Mouse (Mus musculus): ENCODE data around the gene Dgki. TPM values are rescaled to one million over a fixed set of nuclear protein-coding genes. Genes with fewer than 3 reads are reported as not detected.

Dgki gene
- polyA plus RNA-seq, 1 experiment from 2014 or later, result 0.27 TPM

GRCm38 (mm10) chr6:36911586-36911985 lies 388.4 kb downstream of the Dgki start:
- no peak overlapping the region for H3K9ac ChIP-seq (ENCODE audit: low read depth, low read length)
- WGBS, result 73% methylated on average over 6 of the region's 6 CpGs
- H3K27me3 ChIP-seq (ENCODE audit: control insufficient read depth, insufficient read depth, low read length), result no peaks in the 10 kb centered on the region
- H3K4me2 ChIP-seq (replicated peaks; ENCODE audit: low read depth, low read length), result no peak overlapping the region
- no peaks in the 10 kb centered on the region for H3K4me1 ChIP-seq (ENCODE audit: control insufficient read depth, insufficient read depth, low read length)
- no peak overlapping the region for H3K4me3 ChIP-seq (ENCODE audit: low read length)
- H3K36me3 ChIP-seq (ENCODE audit: control insufficient read depth, insufficient read depth, low read length), result no peaks in the 10 kb centered on the region
- H3K9me3 ChIP-seq (ENCODE audit: control insufficient read depth, low read length), result no peaks in the 10 kb centered on the region
- no peak for ATAC-seq (ENCODE audit: low FRiP score, low TSS enrichment)
- no peak overlapping the region for H3K27ac ChIP-seq (ENCODE audit: low read depth, low read length)

- no peak for ATAC-seq (ENCODE audit: low FRiP score, low TSS enrichment)
- Histone ChIP-seq H3K4me1 (ENCODE audit: control insufficient read depth, insufficient read depth, low read length) (no peaks in the 10 kb centered on the region), H3K27me3 (ENCODE audit: control insufficient read depth, insufficient read depth, low read length) (no peaks in the 10 kb centered on the region), H3K9me3 (ENCODE audit: control insufficient read depth, low read length) (no peaks in the 10 kb centered on the region), H3K27ac (ENCODE audit: low read depth, low read length) (no peak overlapping the region), H3K9ac (ENCODE audit: low read depth, low read length) (no peak overlapping the region), H3K4me2 (replicated peaks; ENCODE audit: low read depth, low read length) (no peak overlapping the region), H3K4me3 (ENCODE audit: low read length) (no peak overlapping the region), H3K36me3 (ENCODE audit: control insufficient read depth, insufficient read depth, low read length) (no peaks in the 10 kb centered on the region)
- 54% methylated on average over 3 of the region's 3 CpGs for WGBS
These were observed 392.8 kb downstream of the Dgki start for GRCm38 (mm10) chr6:36907191-36907590.

GRCm38 (mm10) chr6:36905965-36906364 lies 394.0 kb downstream of the Dgki start:
- no peak for ATAC-seq (ENCODE audit: low FRiP score, low TSS enrichment)
- H3K9ac ChIP-seq (ENCODE audit: low read depth, low read length), result no peak overlapping the region
- 85% methylated on average over 3 of the region's 3 CpGs for WGBS
- no peak overlapping the region for H3K4me2 ChIP-seq (replicated peaks; ENCODE audit: low read depth, low read length)
- H3K9me3 ChIP-seq (ENCODE audit: control insufficient read depth, low read length), result no peaks in the 10 kb centered on the region
- H3K27me3 ChIP-seq (ENCODE audit: control insufficient read depth, insufficient read depth, low read length), result no peaks in the 10 kb centered on the region
- no peaks in the 10 kb centered on the region for H3K36me3 ChIP-seq (ENCODE audit: control insufficient read depth, insufficient read depth, low read length)
- no peaks in the 10 kb centered on the region for H3K4me1 ChIP-seq (ENCODE audit: control insufficient read depth, insufficient read depth, low read length)
- no peak overlapping the region for H3K4me3 ChIP-seq (ENCODE audit: low read length)
- H3K27ac ChIP-seq (ENCODE audit: low read depth, low read length), result no peak overlapping the region

GRCm38 (mm10) chr6:36904911-36905310 lies 395.1 kb downstream of the Dgki start:
- H3K27ac ChIP-seq (ENCODE audit: low read depth, low read length), result no peak overlapping the region
- no peaks in the 10 kb centered on the region for H3K36me3 ChIP-seq (ENCODE audit: control insufficient read depth, insufficient read depth, low read length)
- no peak overlapping the region for H3K4me3 ChIP-seq (ENCODE audit: low read length)
- ATAC-seq (ENCODE audit: low FRiP score, low TSS enrichment), result no peak
- H3K9me3 ChIP-seq (ENCODE audit: control insufficient read depth, low read length), result no peaks in the 10 kb centered on the region
- no peaks in the 10 kb centered on the region for H3K27me3 ChIP-seq (ENCODE audit: control insufficient read depth, insufficient read depth, low read length)
- 87% methylated on average over 5 of the region's 5 CpGs for WGBS
- no peak overlapping the region for H3K9ac ChIP-seq (ENCODE audit: low read depth, low read length)
- no peak overlapping the region for H3K4me2 ChIP-seq (replicated peaks; ENCODE audit: low read depth, low read length)
- H3K4me1 ChIP-seq (ENCODE audit: control insufficient read depth, insufficient read depth, low read length), result no peaks in the 10 kb centered on the region

GRCm38 (mm10) chr6:36903821-36904220 lies 396.2 kb downstream of the Dgki start:
- no peaks in the 10 kb centered on the region for H3K36me3 ChIP-seq (ENCODE audit: control insufficient read depth, insufficient read depth, low read length)
- H3K4me2 ChIP-seq (replicated peaks; ENCODE audit: low read depth, low read length), result no peak overlapping the region
- H3K4me1 ChIP-seq (ENCODE audit: control insufficient read depth, insufficient read depth, low read length), result no peaks in the 10 kb centered on the region
- WGBS, result 23% methylated on average over 5 of the region's 5 CpGs
- ATAC-seq (ENCODE audit: low FRiP score, low TSS enrichment), result peak; percentile 46; the same call in 1 of the 2 replicates
- H3K27me3 ChIP-seq (ENCODE audit: control insufficient read depth, insufficient read depth, low read length), result no peaks in the 10 kb centered on the region
- H3K9me3 ChIP-seq (ENCODE audit: control insufficient read depth, low read length), result no peaks in the 10 kb centered on the region
- H3K9ac ChIP-seq (ENCODE audit: low read depth, low read length), result no peak overlapping the region
- no peak overlapping the region for H3K4me3 ChIP-seq (ENCODE audit: low read length)
- no peak overlapping the region for H3K27ac ChIP-seq (ENCODE audit: low read depth, low read length)

- no peak overlapping the region for H3K27ac ChIP-seq (ENCODE audit: low read depth, low read length)
- no peaks in the 10 kb centered on the region for H3K36me3 ChIP-seq (ENCODE audit: control insufficient read depth, insufficient read depth, low read length)
- H3K4me3 ChIP-seq (ENCODE audit: low read length), result no peak overlapping the region
- H3K4me1 ChIP-seq (ENCODE audit: control insufficient read depth, insufficient read depth, low read length), result no peaks in the 10 kb centered on the region
- no peak overlapping the region for H3K9ac ChIP-seq (ENCODE audit: low read depth, low read length)
- 37% methylated on average over 8 of the region's 8 CpGs for WGBS
- H3K27me3 ChIP-seq (ENCODE audit: control insufficient read depth, insufficient read depth, low read length), result no peaks in the 10 kb centered on the region
- no peaks in the 10 kb centered on the region for H3K9me3 ChIP-seq (ENCODE audit: control insufficient read depth, low read length)
- ATAC-seq (ENCODE audit: low FRiP score, low TSS enrichment), result no peak
- no peak overlapping the region for H3K4me2 ChIP-seq (replicated peaks; ENCODE audit: low read depth, low read length)
These were observed 396.7 kb downstream of the Dgki start for GRCm38 (mm10) chr6:36903159-36903794.

- 89% methylated on average over 4 of the region's 4 CpGs for WGBS
- Histone ChIP-seq H3K4me3 (ENCODE audit: low read length) (no peak overlapping the region), H3K4me1 (ENCODE audit: control insufficient read depth, insufficient read depth, low read length) (no peaks in the 10 kb centered on the region), H3K36me3 (ENCODE audit: control insufficient read depth, insufficient read depth, low read length) (no peaks in the 10 kb centered on the region), H3K27ac (ENCODE audit: low read depth, low read length) (no peak overlapping the region), H3K4me2 (replicated peaks; ENCODE audit: low read depth, low read length) (no peak overlapping the region), H3K9ac (ENCODE audit: low read depth, low read length) (no peak overlapping the region), H3K9me3 (ENCODE audit: control insufficient read depth, low read length) (no peaks in the 10 kb centered on the region), H3K27me3 (ENCODE audit: control insufficient read depth, insufficient read depth, low read length) (no peaks in the 10 kb centered on the region)
- no peak for ATAC-seq (ENCODE audit: low FRiP score, low TSS enrichment)
These were observed 400.1 kb downstream of the Dgki start for GRCm38 (mm10) chr6:36899872-36900271.

GRCm38 (mm10) chr6:36898412-36898811 lies 401.6 kb downstream of the Dgki start:
- H3K27ac ChIP-seq (ENCODE audit: low read depth, low read length), result peak overlapping the region; percentile 33; the same call in 1 of the 2 replicates

GRCm38 (mm10) chr6:36897616-36898149 lies 402.3 kb downstream of the Dgki start:
- Histone ChIP-seq H3K9ac (ENCODE audit: low read depth, low read length) (no peak overlapping the region), H3K36me3 (ENCODE audit: control insufficient read depth, insufficient read depth, low read length) (no peaks in the 10 kb centered on the region), H3K27ac (ENCODE audit: low read depth, low read length) (no peak overlapping the region), H3K4me2 (replicated peaks; ENCODE audit: low read depth, low read length) (no peak overlapping the region), H3K27me3 (ENCODE audit: control insufficient read depth, insufficient read depth, low read length) (no peaks in the 10 kb centered on the region), H3K4me3 (ENCODE audit: low read length) (no peak overlapping the region), H3K9me3 (ENCODE audit: control insufficient read depth, low read length) (no peaks in the 10 kb centered on the region), H3K4me1 (ENCODE audit: control insufficient read depth, insufficient read depth, low read length) (no peaks in the 10 kb centered on the region)
- ATAC-seq (ENCODE audit: low FRiP score, low TSS enrichment), result 0 out of 2 replicates have a peak, but pooled peaks have one; percentile 64
- 50% methylated on average over 3 of the region's 3 CpGs for WGBS

More at GRCm38 (mm10) chr6:36898412-36898811, 401.6 kb downstream of the Dgki start:
- Histone ChIP-seq H3K4me2 (replicated peaks; ENCODE audit: low read depth, low read length) (no peak overlapping the region), H3K4me1 (ENCODE audit: control insufficient read depth, insufficient read depth, low read length) (no peaks in the 10 kb centered on the region), H3K9me3 (ENCODE audit: control insufficient read depth, low read length) (no peaks in the 10 kb centered on the region), H3K9ac (ENCODE audit: low read depth, low read length) (no peak overlapping the region), H3K4me3 (ENCODE audit: low read length) (no peak overlapping the region), H3K27me3 (ENCODE audit: control insufficient read depth, insufficient read depth, low read length) (no peaks in the 10 kb centered on the region), H3K36me3 (ENCODE audit: control insufficient read depth, insufficient read depth, low read length) (no peaks in the 10 kb centered on the region)
- 66% methylated on average over 6 of the region's 6 CpGs for WGBS
- no peak for ATAC-seq (ENCODE audit: low FRiP score, low TSS enrichment)
